Mouse (Mus musculus) ES-Bruce4 (cell line): ENCODE data around the gene Slc6a20a. TPM values are rescaled to one million over a fixed set of nuclear protein-coding genes. Genes with fewer than 3 reads are reported as not detected.
"Not testable (repeated sequence)": the region's sequence is repeated elsewhere in the genome, so short reads cannot be mapped to it uniquely, and the experiment has no call there.

ENCODE experiments used
- H3K27ac ChIP-seq: 2 replicates; pipeline ENCODE4 v1.5.1; 2012; ENCODE audit warnings: low read length, inconsistent platforms; ENCODE audit not compliant: insufficient read depth
- H3K27me3 ChIP-seq: 2 replicates; pipeline ENCODE4 v1.6.1; 2012; ENCODE audit warnings: mild to moderate bottlenecking, low read length, inconsistent platforms; ENCODE audit not compliant: control insufficient read depth, poor library complexity, insufficient read depth, severe bottlenecking
- H3K36me3 ChIP-seq: 2 replicates; pipeline ENCODE4 v1.6.1; 2012; ENCODE audit warnings: inconsistent platforms, mild to moderate bottlenecking, low read length, moderate library complexity; ENCODE audit not compliant: control insufficient read depth, poor library complexity, insufficient read depth, severe bottlenecking
- H3K4me1 ChIP-seq: one replicate; pipeline ENCODE4 v1.8.1; 2011; ENCODE audit warnings: low read length; ENCODE audit not compliant: control insufficient read depth, insufficient read depth
- H3K4me3 ChIP-seq: 2 replicates; pipeline ENCODE4 v1.5.1; 2011; ENCODE audit warnings: low read depth, mild to moderate bottlenecking, low read length
- H3K9ac ChIP-seq: 2 replicates; pipeline ENCODE4 v1.6.1; 2012; ENCODE audit warnings: low read depth, mild to moderate bottlenecking, inconsistent platforms; ENCODE audit not compliant: poor library complexity, severe bottlenecking
- H3K9me3 ChIP-seq: replicated peaks from 2 replicates; pipeline ENCODE4 v1.6.1; 2012; ENCODE audit warnings: mild to moderate bottlenecking, low read length, inconsistent platforms; ENCODE audit not compliant: control insufficient read depth, poor library complexity, insufficient read depth, severe bottlenecking
- CTCF ChIP-seq: IDR thresholded peaks from one replicate; pipeline ENCODE4 v1.8.1; 2011; ENCODE audit warnings: low read depth, low read length
- EP300 ChIP-seq: IDR thresholded peaks from 2 replicates; pipeline ENCODE4 v1.6.1; 2011; ENCODE audit warnings: low read depth, low read length; ENCODE audit not compliant: insufficient read depth
- POLR2A ChIP-seq: IDR thresholded peaks from one replicate; pipeline ENCODE4 v1.8.1; 2011; ENCODE audit warnings: low read length; ENCODE audit not compliant: insufficient read depth
- polyA plus RNA-seq: library from polyadenylated mRNA; stranded (reverse); fragments of >200 nt; gene quantifications from 2 replicates; pipeline ENCODE4 v1.2.4, GENCODE M21; 2011; ENCODE audit warnings: low read depth; ENCODE audit not compliant: missing spikeins, insufficient read depth, insufficient read length

Slc6a20a gene
- polyA plus RNA-seq, 1 experiment, result not detected

- Histone ChIP-seq H3K27ac (no peak overlapping the region), H3K27me3 (peaks cover 12% of the 10 kb centered on the region), H3K9ac (no peak overlapping the region), H3K9me3 (no peaks in the 10 kb centered on the region), H3K4me3 (no peak overlapping the region), H3K36me3 (no peaks in the 10 kb centered on the region), H3K4me1 (no peaks in the 10 kb centered on the region)
- no peak for TF ChIP-seq CTCF
- TF ChIP-seq EP300, result no peak
- TF ChIP-seq POLR2A, result no peak
These were observed 513 bp upstream of the Slc6a20a start for GRCm38 (mm10) chr9:123679198-123679597.

DNA sequence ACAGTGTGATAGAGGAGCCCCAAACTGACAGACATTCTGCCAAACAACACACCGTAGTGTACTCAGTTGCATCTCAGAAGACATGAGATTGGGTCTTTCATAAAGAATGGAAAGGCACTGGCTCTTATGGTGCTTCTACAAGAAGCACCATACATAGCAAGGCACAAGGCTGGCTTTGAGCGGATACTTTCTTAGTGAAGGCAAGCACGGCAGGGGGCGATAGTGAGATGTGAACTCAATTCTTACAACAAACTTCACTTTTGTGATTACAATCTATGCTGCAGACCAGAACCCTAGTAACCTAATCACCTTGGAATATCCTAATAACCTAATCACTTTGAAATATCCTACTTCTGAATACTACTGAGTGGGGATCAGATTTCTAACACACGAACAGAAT lies 13.0 kb downstream of the Slc6a20a start:
- H3K27ac ChIP-seq, result no peak overlapping the region
- peaks cover 2% of the 10 kb centered on the region for H3K4me1 ChIP-seq
- H3K27me3 ChIP-seq, result peaks cover 1% of the 10 kb centered on the region; the same call in 1 of the 2 replicates
- H3K9ac ChIP-seq, result no peak overlapping the region
- peak; percentile 28 for TF ChIP-seq CTCF
- TF ChIP-seq EP300, result no peak
- H3K4me3 ChIP-seq, result no peak overlapping the region
- no peaks in the 10 kb centered on the region for H3K36me3 ChIP-seq
- H3K9me3 ChIP-seq, result no peaks in the 10 kb centered on the region

- H3K9ac ChIP-seq, H3K27me3 ChIP-seq, H3K36me3 ChIP-seq, H3K4me1 ChIP-seq, H3K4me3 ChIP-seq, H3K27ac ChIP-seq, H3K9me3 ChIP-seq: not testable (repeated sequence)
These were observed 18.6 kb downstream of the Slc6a20a start for GRCm38 (mm10) chr9:123659986-123660676.

DNA sequence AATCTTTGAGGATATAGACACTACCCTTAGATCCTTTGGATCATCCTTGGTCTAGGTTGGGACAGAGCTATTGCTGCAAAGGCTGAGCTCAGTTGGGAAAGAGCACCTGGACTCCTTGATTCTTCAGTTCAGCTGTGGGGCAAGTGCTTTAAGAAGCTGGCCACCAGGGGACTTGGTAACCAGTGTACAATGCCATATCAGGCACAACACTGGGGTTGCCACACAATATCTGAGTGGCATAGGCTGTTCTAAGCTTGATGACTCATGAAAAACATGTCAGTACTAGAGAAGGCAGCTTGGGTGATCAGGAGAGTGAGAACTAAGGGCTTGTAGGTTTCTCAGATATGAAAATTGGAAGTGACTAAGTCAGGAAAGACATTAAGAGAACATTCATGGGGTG lies 19.7 kb downstream of the Slc6a20a start:
- Histone ChIP-seq H3K9me3 (no peaks in the 10 kb centered on the region), H3K4me3 (no peak overlapping the region), H3K36me3 (no peaks in the 10 kb centered on the region), H3K27ac (no peak overlapping the region), H3K27me3 (peaks cover 1% of the 10 kb centered on the region; the same call in 1 of the 2 replicates), H3K9ac (no peak overlapping the region), H3K4me1 (peaks cover 2% of the 10 kb centered on the region)
- no peak for TF ChIP-seq CTCF
- TF ChIP-seq POLR2A, result no peak

GRCm38 (mm10) chr9:123657457-123657856 lies 21.2 kb downstream of the Slc6a20a start:
- TF ChIP-seq POLR2A (no peak), EP300 (no peak), CTCF (no peak)
- H3K9me3 ChIP-seq, result no peaks in the 10 kb centered on the region
- no peaks in the 10 kb centered on the region for H3K36me3 ChIP-seq
- no peak overlapping the region for H3K9ac ChIP-seq
- no peak overlapping the region for H3K27ac ChIP-seq
- H3K4me1 ChIP-seq, result no peaks in the 10 kb centered on the region
- peaks cover 1% of the 10 kb centered on the region; the same call in 1 of the 2 replicates for H3K27me3 ChIP-seq
- no peak overlapping the region for H3K4me3 ChIP-seq

GRCm38 (mm10) chr9:123651369-123651768 lies 27.3 kb downstream of the Slc6a20a start:
- no peak overlapping the region for H3K27ac ChIP-seq
- no peak overlapping the region for H3K9ac ChIP-seq
- H3K4me1 ChIP-seq, result no peaks in the 10 kb centered on the region
- no peaks in the 10 kb centered on the region for H3K9me3 ChIP-seq
- H3K4me3 ChIP-seq, result peak overlapping the region; percentile 33
- TF ChIP-seq EP300 (no peak), CTCF (no peak), POLR2A (no peak)
- H3K27me3 ChIP-seq, result no peaks in the 10 kb centered on the region
- no peaks in the 10 kb centered on the region for H3K36me3 ChIP-seq
